Mouse (Mus musculus): Measurements from ENCODE around the gene Nap1l4.

DNA sequence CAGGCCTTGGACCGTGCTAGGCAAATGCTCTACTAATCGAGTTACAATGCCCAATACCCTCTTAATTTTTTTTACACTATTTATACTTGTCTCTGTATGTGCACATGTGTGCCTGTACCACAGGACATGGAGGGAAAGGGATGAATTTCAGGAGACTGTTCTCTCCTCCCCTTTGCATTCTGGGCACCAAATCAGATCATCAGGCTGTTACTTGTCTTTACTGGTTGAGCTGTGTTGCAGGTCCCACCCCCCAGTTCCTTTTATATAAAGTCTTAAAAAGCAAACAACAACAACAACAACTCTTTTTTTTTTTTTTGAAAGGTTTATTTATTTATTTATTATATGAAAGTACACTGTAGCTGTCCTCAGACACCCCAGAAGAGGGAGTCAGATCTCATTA, 43.5 kb downstream of the Nap1l4 start:
- TF ChIP-seq POLR2A (IDR thresholded peaks at IDR 0.05; ENCODE audit: low read depth, low read length), result no peak
- TF ChIP-seq CTCF (IDR thresholded peaks at IDR 0.05; ENCODE audit: borderline replicate concordance, insufficient read depth, low read length), result no peak

Measured in embryonic fibroblast, embryonic 13.5 days (primary cell).